Mouse (Mus musculus) cerebellum, adult 8-10 months (tissue): ENCODE results near the gene Celf2.
"Not testable (repeated sequence)": the region's sequence is repeated elsewhere in the genome, so short reads cannot be mapped to it uniquely, and the experiment has no call there.

Experiments used
- DNase-seq: peaks from one replicate; pipeline ENCODE4 v3.0.0; 2022

Gene Celf2

DNA sequence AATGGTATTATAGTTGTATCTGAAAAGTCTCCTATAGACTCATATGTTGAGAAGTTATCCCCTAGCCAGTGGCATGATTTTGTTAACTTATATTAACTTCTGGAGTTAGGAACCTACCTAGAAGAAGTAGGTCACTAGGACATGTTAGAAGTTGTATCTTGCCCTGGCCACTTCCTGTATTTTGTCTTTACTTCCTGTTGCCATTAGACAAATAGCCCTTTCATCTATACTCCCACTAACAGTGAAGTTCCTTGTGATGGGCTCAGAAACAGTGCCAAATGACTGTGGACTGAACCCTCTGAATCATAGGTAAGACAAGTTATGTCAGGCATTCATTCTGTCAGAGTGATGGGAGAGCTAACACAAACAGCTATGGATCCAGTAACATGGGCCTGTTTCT, 926.7 kb downstream of the Celf2 start:
- no peak for DNase-seq

DNA sequence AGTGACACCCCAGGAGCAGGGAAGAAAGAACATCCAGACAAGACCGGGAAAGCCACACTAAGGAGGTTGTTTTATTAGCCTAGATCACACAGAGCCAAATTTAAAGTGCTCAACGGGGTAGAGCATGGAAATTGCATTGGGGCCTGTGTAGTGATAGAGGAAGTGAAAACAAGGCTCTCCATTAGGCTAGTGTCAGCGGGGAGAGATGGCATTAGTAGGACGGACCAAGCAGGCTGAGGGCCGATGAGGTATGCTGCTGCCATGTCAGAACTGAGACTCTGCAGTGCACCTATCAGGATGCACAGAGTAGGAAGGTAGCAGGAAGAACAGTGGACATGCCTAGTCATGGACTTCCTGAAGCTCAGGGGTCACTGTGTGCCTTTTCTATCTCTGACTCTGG, 929.3 kb downstream of the Celf2 start:
- no peak for DNase-seq

DNA sequence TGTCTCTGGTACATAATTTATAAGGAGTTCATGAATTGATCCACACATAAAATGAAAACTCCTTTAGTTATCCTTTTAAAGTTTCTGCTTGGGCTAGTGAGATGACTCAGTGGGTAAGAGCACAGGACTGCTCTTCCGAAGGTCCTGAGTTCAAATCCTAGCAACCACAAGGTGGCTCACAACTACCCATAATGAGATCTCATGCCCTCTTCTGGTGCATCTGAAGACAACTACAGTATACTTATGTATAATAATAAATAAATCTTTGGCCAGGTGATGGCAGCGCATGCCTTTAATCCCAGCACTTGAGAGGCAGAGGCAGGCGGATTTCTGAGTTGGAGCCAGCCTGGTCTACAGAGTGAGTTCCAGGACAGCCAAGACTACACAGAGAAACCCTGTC, 934.0 kb downstream of the Celf2 start:
- DNase-seq: not testable (repeated sequence)

DNA sequence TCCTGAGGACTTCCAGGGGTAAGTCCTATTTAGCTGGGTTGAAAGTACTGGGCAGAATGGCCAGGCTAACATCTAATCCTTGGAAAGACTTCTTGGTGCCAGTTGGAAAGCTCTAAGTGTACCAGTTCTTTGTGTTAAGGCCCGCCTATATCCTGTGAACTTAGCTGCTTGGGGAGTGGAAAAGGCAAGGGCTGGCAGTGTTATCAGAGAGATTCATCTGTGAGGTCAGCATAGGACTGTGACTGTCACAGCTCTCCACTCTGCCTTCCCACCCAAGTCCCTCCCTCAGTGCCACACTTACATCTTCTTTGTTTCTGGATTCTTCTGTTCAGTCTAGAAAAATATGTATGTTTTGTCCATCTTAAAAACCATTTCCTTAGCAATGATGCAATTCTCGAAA, 935.7 kb downstream of the Celf2 start:
- DNase-seq: no peak

DNA sequence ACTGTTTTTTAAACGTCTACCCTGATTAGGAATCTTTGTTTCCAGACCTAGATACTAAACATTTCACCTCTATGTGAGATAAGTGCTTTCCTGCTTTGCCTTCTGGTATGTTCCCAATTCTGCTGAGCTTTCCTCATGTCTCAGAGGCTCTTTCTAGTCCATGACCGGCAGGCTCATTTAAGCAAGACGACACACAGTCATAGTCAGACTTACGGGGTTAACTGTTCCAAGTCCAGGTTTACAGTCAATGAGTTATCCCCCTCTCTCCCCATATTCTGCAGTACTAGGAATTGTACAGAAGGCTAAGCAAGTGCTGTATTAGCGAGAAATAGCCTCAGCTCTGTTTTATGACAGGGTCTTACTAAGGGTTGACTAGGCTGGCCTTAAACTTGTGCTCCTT, 936.4 kb downstream of the Celf2 start:
- DNase-seq: no peak

DNA sequence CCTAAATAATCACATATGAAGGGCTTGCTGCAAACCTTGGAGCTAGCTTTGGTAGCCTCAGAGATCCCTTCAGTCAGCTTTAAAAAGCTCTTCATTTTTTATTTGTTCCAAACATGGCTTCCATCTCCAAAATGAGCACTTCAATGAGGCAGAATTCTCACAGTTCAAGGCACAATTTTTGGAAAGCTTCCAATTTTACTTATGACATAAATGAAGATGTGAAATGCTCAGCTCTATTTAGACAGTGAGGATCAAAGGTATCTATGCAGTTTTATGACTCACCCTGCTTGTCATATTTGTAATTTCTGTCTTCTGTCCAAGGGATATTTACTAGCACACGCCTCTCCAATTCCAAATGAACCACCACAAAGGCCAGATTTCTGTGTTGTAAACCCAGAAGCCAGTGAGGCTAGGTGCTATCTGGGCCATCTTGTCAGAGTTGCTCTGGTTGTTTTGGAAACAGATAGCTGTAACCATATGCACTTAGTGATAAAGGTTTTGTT, 940.3 kb downstream of the Celf2 start:
- no peak for DNase-seq

DNA sequence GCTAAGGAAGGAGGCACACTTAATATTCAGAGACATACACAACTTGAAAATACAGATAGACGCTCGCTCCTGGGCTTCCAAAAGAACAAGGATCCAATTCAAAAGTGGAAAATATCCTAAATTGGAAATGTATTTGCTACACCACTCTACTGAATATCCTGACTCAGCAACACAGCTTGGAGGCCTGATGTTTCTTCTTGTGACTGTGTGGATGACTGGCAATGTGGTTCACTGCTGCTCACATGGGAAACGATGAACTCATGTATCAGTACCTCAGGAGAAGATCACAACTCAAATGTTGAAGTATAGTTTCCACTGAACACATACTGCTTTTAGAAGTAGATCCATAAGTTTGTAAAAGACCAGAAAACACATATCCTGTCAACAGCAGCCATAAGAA, 944.2 kb downstream of the Celf2 start:
- DNase-seq: no peak

DNA sequence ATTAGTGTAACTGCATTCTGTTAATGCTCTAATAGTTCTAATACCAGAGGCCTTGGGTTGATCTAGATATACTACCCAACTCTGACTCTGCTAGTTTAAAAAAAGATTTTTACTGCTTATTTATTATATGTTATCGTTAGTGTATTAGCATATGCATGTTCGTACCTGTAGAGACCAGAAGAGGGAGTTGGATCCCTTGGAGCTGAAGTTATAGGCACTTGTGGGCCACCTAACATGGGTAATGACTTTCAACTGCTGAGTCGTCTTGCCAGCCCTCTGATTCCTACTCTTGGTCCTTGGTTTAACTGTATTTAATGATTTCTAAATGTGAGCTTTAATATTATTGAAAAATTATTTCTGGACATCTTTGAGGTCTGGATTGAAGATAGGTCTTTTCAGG, 948.0 kb downstream of the Celf2 start:
- no peak for DNase-seq

DNA sequence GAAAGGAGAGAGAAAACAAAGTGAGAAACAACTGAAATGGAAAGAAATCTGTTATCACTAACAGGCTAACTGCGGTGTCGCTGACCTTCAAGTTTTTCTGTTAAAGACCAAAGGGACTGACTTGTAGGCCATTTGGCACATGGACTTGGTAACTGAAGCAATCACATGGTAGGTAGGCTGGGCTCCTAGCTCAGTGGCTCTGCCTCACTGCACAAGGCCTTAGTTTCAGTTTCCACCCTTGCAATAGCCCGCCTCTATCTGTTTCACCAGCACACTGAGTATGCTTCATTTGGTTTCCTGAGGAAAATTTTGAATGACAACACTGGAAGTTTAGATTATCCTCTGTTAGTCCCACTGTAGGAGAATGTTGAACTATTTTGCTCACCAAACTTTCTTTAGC, 948.6 kb downstream of the Celf2 start:
- DNase-seq: no peak

DNA sequence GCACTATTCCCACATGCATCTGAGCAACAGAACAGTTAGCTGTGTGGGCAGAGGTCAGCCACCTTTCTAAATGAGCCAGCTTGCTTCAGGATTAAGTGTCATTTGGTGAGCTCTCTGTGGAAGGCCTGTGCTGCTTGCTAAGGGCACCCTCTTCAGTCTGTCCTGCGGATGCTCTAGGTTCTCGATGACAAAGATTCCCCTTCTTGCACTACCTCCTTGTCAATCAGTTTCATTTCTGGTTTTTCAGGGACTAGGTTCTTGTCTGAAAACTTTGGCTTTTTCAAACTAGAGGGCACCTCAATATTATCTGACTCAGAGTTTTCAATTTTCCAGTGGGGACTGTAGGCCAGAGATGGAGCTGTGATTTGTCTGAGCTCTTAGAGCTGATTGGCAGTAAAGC, 949.8 kb downstream of the Celf2 start:
- DNase-seq: no peak

DNA sequence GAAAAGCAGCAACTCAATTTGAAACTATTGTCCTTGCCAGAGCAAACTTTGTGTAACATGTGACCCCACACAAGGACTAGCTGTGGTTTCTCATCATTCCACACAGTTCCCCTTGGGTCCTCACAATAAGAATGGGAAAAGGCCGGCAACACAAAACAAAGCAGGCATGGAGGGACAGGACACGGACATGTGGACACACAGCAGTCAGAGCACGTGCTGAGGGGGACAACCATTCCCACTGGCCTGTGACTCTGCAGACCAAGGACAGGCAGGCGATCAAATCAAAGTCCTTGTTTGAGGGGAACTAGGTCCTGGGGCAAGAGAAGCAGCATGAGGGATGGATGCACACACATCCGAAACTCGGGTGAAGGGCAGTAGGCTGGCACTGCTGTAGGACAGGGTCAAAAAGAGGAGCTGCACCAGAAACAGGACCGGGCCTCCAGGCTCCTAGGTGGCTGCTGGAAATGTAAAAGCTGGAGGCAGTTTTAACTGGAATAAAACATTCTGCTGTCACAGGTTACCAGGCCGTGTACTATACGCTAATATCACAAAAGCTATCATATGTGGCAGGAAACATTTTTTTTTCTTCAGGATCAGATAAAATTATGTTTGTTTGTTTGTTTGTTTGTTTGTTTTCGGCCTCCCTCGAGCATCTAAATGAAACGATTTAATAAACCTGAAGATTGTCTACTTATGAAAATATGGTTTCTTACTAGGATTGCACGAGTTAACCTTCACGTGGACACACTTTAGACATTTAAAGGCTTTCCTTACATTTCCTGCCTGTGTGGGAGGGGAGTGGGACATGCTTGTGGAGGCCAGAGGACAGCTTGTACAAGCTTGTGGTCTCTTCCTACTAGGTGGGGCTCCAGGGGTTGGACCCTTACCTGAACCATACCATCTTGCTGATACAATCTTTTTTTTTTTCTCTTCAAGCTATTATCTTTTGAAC, 950.8 kb downstream of the Celf2 start:
- no peak for DNase-seq

DNA sequence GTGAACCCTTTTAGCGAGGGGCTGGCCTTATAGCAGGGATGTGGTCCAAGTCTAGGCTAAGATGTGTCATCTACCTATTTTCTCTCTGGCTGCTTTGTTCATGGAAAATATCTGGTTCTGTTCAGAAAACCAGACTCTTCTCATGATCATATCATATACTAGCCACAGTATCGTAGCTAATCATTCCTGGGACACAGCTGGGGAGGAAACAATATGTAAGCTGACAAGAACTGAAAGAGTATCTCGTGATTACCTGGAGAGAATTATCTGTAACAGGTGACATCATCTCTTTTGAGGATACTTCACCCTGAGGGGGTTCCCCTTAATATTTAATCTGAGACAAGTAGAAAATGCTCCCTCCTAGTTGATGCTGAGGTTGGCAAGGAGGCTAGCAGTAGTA, 951.6 kb downstream of the Celf2 start:
- DNase-seq: no peak

DNA sequence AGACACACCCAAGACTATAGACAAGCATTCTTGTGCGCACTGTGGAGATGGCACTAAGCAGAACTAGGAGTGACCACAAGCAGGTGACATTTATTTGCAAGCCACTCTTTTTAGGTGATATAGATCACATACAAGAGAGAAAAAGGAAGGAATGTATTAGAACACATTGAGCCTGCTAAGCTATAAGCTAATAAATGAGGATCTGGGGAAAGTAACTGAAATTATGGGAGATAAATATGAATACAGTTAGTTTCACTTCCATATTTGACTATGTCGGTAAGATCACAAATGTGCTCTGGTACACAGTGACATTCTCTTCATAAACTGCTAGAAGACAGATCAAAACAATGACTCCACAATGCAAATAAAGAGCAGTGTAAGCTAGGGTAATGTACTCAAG, 952.5 kb downstream of the Celf2 start:
- DNase-seq: no peak

DNA sequence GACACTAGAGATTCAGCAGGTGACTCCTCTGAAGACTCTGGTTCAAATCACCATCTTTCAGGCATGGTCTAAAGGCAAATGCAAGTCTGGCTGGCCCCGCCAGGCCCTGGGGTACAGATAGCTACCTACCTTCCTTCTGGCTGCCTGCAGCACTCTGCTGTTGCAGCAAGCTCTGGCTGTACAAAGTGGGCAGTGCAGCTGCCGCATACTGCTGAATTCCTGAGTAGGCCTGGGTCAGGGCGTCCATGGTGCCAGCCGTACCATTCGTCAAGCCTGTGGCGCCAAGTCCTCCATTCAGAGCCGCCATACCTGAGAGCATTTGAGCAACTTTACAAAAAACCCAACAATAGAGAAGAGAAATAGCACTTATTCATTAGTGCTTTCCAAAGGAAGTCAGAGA, 955.7 kb downstream of the Celf2 start:
- DNase-seq: no peak

DNA sequence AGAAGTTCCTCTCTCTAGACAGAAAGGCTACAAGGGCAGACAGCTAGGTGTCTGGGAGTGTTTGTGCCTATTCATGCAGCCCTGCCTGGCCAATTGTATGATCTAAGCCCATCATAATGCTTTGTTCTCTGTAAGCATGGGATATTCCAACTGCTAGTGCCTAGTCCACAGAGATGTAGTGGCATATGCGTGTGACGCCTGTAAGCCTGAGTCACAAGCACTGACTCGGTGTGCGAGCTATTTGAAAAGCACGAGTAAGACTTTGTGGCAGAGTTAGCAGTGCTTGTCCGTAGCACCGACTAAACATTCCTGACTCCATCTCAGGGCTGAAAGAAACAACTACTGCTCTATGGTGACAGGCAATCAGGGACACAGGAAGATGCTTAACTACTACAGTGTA, 960.1 kb downstream of the Celf2 start:
- DNase-seq: no peak

DNA sequence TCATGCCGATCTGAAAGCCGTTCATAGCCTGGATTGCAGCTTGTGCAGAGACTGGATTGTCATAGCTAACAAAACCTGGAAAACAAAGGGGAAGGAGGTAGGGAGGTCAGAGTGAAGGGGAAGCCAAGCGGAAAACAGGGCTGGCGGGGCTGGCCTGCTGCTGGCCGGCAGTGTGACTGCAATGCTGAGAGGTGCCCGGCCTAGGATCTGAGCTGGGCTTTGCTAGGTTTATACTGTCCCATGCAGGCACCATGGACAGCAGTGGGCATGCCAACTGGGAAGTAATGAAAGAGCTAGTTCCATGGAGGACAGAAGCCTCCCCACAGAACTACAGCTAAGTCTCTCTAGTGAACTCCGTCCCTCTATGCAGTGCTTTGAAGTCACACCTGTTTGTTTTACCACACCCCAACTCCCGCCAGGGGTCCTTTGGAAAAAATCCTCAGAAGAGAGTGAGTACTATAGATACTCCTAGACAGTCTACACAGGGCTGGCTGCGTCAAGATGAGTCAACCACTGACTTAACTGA, 962.2 kb downstream of the Celf2 start:
- peak; percentile 16 for DNase-seq

DNA sequence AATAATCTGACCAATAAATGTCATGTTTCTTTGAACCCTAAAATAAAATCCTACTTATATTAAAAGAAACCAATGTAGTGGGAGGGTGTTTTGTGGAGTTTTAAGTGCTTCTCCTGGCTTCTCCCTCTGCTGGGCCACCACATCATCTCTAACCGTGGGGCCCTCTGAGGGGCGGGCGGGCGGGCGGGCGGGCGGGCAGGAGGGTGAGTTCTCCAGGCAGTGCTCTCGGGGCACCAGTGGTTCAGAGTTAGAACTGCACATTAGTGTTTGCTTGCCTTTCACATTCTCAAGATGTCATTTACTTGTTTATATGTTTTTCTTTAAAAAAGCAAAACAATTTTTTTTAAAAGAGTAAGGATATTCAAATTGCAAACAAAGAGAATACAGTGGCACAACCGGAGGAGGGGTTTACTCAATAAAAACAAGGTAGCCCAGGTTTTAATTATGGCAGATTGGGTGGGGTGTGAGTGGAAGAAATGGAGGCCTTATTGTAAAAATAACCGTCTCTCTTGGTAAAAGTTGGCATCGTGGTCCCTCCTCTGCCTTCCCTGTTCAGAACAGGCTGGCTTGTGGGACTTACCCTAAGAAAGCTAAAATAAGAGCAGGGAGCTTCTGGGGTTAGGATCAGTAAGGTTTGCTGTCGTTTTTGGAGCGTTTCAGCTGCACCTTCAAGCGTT, 962.8 kb downstream of the Celf2 start:
- DNase-seq: no peak

DNA sequence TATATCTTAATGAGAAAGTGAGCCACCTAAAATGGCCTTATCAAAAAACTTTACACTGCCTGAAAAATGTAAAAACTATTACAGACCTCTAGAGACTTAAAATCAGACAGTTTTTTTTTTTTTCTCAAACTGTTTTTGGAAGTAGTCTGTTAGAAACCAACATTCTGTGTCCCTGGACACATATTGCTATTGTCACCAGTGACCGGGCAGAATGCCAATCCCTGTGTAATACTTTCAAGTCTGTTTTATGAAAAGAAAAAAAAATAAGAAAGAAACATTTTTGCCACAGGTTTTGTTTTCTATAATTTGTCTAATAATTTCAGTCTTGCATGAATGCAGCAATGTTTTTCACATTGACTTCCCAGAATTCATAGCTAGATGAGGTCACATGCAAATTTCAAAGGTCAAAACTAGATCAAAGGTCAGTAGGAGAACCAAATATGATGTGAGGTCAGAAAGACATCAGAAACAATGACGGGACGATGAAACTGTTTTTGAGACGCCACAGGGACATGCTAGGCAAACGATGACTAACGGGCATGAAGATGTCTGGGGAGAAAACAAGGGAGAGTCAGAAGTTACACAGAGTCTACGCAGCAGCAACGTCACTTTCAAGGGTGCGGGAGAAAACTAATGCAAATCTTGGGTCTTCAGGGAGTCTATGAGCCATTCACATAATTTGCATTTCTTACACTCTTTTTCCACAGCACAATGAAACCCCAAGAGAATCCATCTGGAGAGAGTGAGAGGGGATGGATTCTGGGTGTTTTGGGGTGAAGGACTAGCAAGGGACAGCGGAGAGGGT, 964.0 kb downstream of the Celf2 start:
- DNase-seq: no peak

DNA sequence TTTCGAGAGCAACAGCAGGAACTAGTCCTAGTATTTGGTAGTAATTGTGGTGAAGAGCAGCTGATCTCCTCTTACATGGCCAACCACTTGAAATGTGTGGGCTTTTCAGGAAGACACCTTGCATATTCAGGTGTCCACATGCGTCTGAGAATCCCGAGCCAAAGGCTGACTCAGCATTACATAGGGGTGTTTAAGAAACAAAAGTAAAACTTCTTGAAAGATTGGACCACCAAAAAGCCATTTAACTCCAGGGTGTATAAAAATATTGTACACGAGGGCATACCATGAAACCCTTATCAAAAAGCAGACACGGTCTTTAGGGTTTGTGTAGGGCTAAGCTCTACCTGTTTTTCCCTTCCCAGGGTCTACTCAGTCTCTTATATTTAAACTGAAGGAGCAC, 965.7 kb downstream of the Celf2 start:
- DNase-seq: no peak

DNA sequence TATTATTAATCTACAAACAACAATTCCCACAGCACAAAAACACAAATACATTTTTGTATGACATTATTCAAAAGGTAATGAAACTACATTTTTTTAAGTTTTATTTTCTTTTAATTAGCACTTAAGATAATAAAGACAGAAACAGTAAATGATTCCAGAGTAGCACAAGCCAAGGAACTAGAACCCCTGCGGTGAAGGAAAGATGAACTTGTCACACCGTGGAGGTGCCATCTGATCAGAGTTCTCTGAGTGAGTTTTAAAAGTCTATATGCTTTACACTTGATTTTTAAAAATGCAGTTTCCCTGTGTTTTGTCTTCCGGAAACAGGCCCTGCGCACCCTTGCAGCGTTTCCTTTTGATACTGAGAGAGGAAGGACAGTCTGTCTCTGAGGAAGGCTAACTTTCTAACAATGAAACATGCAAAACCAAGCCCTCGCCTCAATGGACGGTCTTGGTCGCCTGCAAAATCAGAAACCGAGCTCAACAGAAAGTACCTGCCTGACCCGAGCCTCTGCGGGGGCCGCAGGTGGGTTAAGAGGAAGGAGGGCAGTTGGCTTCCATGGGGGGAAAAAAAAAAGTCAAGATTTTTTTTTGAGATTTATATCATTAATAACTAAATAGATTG, 966.7 kb downstream of the Celf2 start:
- DNase-seq: no peak

DNA sequence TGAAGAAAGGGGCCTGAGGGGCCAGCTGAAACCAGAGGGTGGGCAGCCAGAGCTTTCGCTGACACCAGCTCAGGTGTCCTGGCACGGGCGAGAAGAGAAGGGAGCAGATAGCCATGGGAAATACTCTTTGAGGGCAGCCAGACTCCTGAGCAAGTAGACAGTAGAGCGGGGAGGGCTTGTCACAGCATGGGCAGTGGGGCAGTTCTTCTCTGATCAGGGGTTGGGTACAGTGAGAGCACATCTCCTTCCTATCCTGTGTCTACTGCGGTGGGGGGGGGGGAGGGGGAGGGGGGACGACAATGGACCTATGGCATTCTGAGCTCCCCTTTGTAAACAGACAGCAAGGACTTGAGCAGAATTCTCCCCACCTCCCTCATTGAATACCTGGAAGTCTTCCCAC, 968.5 kb downstream of the Celf2 start:
- no peak for DNase-seq

DNA sequence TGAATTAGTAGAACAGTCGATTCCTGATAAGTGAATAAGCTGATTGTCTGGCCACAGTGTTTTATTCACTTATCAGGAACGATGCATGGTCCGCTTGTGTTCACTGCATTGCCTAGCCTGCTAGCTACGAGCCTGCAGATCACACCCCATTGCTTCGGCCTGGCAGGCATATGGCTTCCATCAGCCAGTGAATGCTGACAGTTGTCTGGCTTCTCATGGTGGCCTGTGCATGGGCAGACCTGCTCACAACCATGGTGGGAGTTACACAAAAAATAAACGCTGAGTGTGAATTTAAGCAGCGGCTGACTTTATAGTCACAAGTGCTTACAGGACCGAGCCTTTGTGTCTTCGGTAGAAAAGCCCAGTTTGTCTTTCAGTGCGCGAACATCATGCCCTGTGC, 969.3 kb downstream of the Celf2 start:
- DNase-seq: no peak

DNA sequence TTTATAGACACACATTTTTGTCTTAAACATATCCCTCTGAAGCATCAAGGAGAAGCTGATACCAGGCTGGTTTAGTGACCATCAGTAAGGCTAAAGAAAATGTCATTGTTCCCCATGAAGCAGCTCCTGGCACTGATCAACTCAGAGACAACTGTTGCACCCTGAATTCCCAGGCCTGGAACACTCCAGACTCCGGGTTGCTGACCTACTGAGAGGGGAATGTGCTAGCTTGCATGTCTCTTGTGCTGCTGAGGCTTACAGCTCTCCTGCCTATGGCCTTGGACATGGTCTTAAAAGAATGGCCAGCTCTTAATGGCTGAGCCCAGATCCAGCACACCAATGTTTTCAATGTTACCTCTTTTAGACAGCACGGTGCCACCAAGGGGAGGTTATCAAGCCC, 970.9 kb downstream of the Celf2 start:
- DNase-seq: no peak
